Mouse (Mus musculus) ES-CJ7 (cell line): ENCODE measurements around the gene Tmem132b.

Experiments
- DNase-seq: peaks from one replicate; pipeline ENCODE4 v3.0.0; 2011; ENCODE audit warnings: low read depth, low spot score

Gene Tmem132b

GRCm38 (mm10) chr5:125575866-125576265 lies 44.3 kb downstream of the Tmem132b start:
- peak; percentile 86 for DNase-seq

GRCm38 (mm10) chr5:125578661-125579060 lies 47.1 kb downstream of the Tmem132b start:
- DNase-seq, result no peak

DNA sequence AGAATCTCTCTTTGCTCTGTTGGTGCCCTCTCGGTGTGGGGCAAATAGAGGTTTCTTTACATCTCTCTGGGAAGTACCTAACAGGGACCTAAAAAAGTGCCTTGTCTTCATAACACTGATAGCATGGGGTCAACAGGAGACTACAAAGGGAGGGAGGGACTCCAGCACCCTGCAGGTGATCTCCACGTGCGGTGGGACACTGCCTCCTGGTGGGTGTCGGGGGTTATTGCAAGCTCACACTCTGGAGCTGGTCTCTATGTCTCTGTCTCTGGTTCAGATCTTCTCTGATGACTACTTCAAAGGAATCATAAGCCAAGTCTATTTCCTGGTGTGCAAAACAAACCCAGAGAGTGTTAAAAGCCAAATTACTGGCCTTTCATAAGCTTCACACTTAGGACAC lies 47.6 kb downstream of the Tmem132b start:
- peak; percentile 77 for DNase-seq

DNA sequence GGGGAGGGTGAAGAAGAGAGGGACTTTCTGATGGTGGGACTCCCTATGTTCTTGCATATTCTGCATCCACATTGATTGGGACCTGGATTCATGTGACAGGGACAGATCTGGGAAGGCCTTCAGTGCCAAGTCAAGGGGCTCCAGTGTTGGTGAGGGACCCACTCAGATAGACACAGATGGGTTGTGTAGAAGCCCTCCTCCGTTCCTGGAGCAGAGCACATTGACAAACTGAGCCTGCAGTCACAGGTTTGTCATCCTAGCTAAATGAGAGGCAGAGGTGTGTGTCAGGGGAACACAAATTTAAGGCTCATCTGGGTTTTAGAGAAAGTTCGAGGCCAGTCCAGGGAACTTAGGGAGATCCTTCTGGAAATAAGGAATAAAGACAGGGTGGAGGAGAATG lies 51.7 kb downstream of the Tmem132b start:
- no peak for DNase-seq

- DNase-seq, result no peak
These were observed 52.3 kb downstream of the Tmem132b start for GRCm38 (mm10) chr5:125583836-125584235.

DNA sequence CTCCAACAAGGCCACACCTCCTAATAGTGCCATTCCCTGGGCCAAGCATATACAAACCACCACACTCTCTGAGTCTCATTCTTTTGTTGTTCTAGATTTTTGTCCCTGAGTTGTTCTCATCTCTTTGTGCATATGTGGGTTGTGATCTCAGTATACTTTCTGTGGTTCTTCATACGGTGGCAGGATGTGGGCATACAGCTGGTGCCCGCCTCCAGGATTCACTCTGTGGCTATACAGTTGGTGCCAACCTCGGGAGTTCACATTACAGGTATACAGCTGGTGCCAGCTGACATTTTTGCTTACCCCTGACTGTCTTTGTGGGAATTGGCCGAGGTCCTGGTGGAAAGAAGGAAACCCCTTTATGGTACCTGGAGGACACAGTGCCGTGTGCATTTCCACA lies 53.6 kb downstream of the Tmem132b start:
- DNase-seq, result no peak

GRCm38 (mm10) chr5:125588203-125588602 lies 56.6 kb downstream of the Tmem132b start:
- peak; percentile 91 for DNase-seq

DNA sequence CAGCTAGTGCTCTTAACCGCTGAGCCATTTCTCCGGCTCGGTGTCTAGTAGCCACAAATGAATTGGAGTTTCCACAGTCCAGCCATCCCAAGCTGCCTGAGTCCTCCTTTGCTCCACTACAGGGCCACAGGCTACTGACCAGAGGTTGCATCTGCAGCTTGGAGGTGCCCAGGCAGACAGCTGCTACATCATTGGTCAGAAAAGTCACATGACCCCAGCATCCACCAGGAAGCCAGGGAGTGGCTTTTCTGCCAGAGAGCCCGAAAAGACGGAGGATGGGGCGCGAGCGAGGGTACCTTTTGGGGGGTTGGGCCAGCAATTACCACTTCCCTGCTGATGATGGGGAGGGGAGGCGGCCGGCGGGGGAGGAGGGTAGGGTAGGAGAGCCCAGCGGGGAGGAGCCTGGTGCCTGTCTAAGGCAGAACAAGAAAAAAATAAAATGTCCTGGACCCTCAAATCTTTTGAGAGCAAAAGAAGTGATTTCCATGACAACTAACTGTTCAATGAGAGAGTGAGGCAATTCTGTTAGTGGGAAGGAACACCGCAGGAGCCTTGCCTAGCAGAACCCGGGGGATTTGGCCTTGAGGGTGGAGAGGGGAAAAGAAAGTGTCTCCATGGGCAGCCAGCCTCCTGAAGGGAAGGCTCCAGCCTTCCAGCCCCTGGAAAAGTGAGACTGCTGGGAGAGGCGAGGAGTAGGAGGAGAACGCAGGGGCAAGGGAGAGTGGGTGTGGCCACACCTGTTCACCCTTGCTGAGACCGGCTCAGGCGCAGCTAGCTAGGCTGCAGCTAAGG lies 57.5 kb downstream of the Tmem132b start:
- peak; percentile 93 for DNase-seq

DNA sequence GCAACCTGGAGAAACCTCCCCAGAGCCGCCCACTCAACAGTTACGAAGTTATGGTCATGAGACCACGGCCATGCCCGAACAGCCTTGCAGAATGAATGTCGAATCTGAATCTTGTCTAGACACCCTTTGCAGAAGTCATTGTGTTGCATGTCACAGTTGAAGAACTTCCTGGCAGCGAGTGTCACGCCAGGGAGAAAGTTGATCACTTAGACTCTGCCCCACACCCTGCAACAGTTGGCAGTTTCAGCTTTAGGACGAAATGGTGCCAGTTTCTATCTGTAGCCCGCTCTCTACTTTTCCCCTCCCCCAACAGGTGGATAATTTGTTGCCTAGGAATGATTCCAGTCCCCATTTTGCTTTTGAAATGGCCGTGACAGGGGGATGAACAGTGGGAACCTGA lies 66.5 kb downstream of the Tmem132b start:
- no peak for DNase-seq

GRCm38 (mm10) chr5:125607146-125607545 lies 75.6 kb downstream of the Tmem132b start:
- no peak for DNase-seq

DNA sequence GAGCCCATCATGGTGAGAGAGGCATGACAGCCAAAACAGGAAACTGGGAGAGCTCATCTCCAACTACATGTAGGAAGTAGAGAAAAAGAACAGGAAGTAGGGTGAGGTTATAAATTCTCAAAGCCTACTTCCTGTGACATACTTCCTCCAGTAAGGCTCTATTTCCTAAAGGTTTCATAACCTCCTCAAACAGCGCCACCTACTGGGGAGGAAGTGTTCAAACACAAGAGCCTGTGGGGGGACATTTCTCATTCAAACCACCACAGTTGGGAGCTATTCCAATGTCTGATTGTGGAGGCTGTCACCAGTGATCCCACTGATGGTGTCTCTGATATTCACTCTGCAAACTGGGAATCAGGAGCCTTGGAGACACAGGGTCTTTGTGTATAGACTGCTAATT lies 78.4 kb downstream of the Tmem132b start:
- peak; percentile 19 for DNase-seq

DNA sequence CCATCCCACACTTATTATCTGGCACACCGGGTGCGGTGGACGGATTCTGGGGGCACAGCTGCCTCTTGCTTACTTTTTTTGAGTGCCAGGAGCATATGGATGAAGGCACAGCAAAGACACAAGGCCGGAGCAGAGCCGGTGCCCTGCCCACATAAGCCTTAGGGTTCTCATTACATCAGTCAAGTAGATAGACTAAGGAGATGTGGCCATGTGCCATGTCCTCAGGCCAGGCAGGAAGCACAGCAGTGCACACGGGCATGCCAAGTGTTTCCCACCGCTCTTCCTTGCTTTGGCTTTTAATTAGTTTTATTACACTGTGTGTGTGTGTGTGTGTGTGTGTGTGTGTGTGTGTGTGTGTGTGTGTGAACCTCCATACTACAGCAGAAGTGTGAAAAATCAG lies 80.9 kb downstream of the Tmem132b start:
- no peak for DNase-seq

DNA sequence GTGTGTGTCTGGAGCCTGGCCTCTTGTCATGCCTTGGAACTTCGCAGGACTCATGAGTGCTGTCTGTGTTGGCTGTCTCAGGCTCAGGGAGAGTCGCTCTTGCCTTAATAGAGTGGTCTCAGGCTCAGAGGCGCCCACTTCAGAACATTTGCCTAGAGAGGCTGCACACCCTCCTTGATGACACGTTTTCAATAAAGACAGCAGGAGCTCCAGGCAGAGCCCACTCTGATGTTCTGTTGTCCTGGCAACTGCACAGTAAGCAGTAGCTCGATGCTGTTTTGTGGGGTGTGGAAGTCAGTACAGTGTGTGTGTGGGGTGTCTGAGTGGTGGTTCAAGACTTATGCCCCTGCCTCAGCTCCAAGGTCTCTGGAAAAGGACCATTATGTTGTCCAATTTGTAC lies 81.6 kb downstream of the Tmem132b start:
- DNase-seq, result no peak

- DNase-seq, result peak; percentile 52
These were observed 82.8 kb downstream of the Tmem132b start for GRCm38 (mm10) chr5:125614348-125614747.

DNA sequence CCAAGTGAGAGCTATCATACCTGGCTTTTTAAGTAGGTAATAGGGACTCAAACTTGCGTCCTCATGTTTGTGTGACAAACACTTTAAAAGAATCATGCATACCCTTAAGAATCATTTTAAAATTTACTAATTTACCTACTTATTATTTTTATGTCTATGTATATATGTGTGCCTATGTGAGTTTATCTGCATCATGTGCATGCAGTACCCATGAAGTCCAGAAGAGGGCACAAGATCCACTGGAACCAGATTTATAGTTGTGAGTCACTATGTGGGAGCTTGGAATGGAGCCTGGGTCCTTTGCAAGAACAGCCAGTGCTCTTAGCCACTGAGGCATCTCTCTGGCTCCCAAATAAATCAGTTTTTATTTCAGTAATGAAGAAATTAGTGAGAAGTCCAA lies 85.5 kb downstream of the Tmem132b start:
- no peak for DNase-seq

GRCm38 (mm10) chr5:125627816-125628348 lies 96.3 kb downstream of the Tmem132b start:
- no peak for DNase-seq

- peak; percentile 21 for DNase-seq
These were observed 103.1 kb downstream of the Tmem132b start for GRCm38 (mm10) chr5:125634666-125635065.

DNA sequence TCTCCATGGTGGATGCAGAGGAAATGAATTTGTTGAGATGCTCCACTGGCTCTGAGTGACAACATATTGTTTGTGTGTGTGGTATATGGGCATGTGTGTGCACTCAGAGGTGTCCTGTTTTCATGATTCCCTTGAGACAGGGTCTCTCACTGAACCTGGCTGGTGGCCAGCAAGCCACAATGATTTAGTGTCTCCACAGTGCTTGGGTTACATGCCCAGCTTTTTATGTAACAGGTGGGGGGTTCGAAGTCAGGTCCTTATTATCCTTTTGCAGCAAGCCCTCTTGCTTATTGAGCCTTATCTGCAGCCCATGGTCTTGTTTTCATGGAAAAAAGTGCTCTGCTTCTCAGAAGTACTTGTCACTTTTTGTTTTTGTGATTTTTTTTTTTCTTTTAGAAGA lies 109.4 kb downstream of the Tmem132b start:
- no peak for DNase-seq

DNA sequence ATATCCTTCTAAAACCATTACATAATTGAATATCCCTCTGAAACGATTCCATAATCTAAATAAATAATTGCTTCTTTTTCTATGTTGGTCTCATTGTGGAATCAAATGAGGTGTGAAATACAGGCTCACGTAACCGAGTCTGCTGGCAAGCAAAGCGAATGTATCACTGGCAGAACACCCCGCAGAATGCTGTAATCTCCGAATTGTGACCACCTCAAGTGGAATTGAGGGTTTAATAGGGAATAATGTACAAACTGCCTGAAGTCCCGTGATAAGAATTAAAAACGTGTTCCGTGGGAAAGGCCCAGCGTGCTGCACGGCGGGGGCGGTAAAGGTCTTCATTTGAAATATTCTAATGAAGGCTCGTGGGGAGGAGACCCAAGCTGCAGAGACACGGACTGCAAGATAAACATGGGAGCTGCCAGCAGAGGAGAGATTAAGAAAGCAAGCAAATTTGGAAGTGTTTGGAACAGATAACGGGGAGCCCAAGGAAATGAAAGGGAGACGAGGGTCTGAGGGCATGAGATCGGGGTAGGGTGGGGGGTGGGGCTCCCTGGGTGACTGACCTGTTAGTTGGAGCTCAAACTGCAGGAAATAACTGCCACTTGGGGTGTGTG lies 110.1 kb downstream of the Tmem132b start:
- no peak for DNase-seq

DNA sequence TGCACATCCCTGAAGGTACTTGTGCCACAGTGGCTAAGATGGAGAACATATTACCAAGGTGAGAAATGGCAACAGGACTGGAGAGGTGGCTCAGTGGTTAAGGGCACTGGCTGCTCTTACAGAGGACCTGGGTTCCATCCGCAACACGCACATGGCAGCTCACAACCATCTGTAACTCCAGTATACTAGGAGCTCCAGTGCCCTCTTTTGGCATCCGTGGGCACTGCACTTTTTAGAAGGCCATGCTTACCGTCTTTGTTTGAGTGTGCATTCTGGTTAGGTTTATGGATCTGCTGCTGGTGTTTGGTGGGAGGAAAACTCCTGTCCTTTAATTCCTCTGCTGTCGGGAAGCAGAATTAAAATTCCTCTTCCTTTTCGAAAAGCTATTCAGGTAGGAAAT lies 116.7 kb downstream of the Tmem132b start:
- peak; percentile 31 for DNase-seq

GRCm38 (mm10) chr5:125649982-125650381 lies 118.4 kb downstream of the Tmem132b start:
- DNase-seq, result no peak

DNA sequence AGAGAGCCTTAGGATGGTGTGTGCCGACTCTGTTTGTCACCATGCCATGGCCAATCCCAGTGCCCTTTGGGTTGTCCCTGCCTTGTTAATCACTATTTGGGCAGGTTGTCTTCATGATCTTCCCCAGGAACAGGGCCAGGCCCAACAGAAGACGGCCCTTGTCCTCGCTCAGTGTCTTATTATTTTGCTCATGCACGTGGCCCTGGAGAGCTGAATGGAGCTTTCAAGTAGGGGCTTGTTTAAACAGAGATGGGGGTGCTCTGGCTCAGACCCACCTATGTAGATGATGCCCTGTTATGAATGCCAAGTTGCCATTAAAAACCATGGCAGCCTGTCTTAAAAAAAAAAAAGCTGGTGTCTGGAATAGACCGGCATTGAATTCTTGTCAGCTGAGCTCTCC lies 126.5 kb downstream of the Tmem132b start:
- no peak for DNase-seq
